Mouse (Mus musculus) ES-Bruce4 (cell line): ENCODE results near the gene Ptprd.

Experiments
- CTCF ChIP-seq: IDR thresholded peaks from one replicate; pipeline ENCODE4 v1.8.1; 2011; ENCODE audit warnings: low read depth, low read length
- POLR2A ChIP-seq: IDR thresholded peaks from one replicate; pipeline ENCODE4 v1.8.1; 2011; ENCODE audit warnings: low read length; ENCODE audit not compliant: insufficient read depth

DNA sequence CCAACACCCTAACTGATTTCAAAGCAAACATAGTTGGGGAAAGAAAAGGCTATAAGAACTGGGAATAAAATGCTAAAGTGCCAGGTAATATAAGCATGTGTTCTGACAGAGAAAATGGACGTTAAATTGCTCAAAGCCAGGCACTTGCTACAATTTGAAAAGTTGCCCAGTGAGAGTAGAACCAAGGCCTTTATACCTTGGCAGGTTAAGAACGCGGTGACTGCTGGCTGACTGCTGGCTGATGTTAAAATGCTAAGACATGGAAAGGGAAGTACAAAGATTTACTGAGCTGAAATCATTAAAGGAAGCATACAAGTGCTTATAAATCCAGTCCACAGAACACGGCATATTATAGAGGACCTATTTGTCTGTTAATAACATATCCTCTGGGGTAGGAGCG lies 1796.1 kb downstream of the Ptprd start:
- TF ChIP-seq CTCF (no peak), POLR2A (no peak)
